In the genomic region with DNA sequence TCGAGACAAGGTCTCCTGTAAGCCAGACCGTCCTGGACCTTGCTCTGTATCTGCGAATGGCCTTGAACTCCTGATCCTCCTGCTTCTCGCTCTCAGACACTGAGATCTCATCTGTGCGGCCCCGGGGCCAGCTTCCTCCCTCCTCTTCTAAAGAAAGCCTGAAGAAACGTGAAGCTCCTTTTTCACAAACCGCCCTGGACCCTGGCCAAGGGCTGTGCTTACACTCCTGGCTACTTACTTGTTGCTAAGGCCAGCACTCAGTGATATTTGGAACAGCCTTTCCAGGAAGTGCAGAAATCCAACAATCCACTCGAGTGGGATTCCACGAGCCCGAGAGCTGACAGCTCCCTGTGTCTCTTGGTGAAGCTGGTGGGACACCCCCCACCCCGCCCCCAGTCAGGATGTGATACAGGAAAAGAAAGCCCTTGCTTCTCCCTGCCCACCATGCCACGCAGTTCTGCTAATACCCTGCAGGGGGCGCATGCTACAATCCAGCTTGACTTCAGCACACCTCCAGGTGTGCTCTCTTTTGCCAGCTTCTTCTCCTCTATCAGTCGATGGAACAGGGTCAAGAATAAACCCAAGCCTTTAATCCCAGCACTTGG, we compare ENCODE assay signal across 10 mouse cellular contexts. TPM values are rescaled to one million over a fixed set of nuclear protein-coding genes. Genes with fewer than 3 reads are reported as not detected.
A peak's percentile ranks its signal among the peaks of the same experiment; 100 is the strongest.
DNase-seq lines count a peak whose midpoint lies in the region; ATAC-seq and TF ChIP-seq lines count a peak whose summit lies in the region.
"Had no signal": no experiment of that assay in that cellular context is flagged by ENCODE, and none has a peak within 500 bp of the region (broad histone marks: within the 10 kb centered on the region; RNA-seq: fewer than 3 reads in every experiment).

No protein-coding gene starts in this region.

- TF ChIP-seq EP300 in ES-Bruce4 (IDR thresholded peaks at IDR 0.05; ENCODE audit: insufficient read depth, low read depth, low read length), result no peak

- no peaks in the 10 kb centered on the region for H3K27me3 ChIP-seq in intestine, postnatal 0 days (replicated peaks; ENCODE audit: control insufficient read depth, insufficient read depth, low read length)
- H3K27me3 ChIP-seq in intestine, embryonic 15.5 days (replicated peaks), result no peaks in the 10 kb centered on the region
- H3K27me3 ChIP-seq in ES-Bruce4 (ENCODE audit: control insufficient read depth, insufficient read depth, low read length, poor library complexity, severe bottlenecking), result no peaks in the 10 kb centered on the region
- H3K27me3 ChIP-seq in limb, embryonic 10.5 days (ENCODE audit: low read depth, poor library complexity, severe bottlenecking), result no peaks in the 10 kb centered on the region
- H3K27me3 ChIP-seq in neural tube, embryonic 11.5 days (ENCODE audit: control insufficient read depth, insufficient read depth, low read length), result no peaks in the 10 kb centered on the region
- H3K27me3 ChIP-seq: embryonic facial prominence, embryonic 15.5 days; neural tube, embryonic 13.5 days had no signal

- H3K27ac ChIP-seq in intestine, postnatal 0 days (ENCODE audit: low read depth, low read length), result no peak overlapping the region
- H3K27ac ChIP-seq in intestine, embryonic 15.5 days, result no peak overlapping the region
- no peak overlapping the region for H3K27ac ChIP-seq in ES-Bruce4 (ENCODE audit: insufficient read depth, low read length)
- H3K27ac ChIP-seq in limb, embryonic 10.5 days, result no peak overlapping the region
- H3K27ac ChIP-seq in neural tube, embryonic 11.5 days (ENCODE audit: low read depth, low read length), result no peak overlapping the region
- H3K27ac ChIP-seq: embryonic facial prominence, embryonic 15.5 days; neural tube, embryonic 13.5 days had no signal

- H3K9ac ChIP-seq in intestine, postnatal 0 days (ENCODE audit: low read depth, low read length), result no peak overlapping the region
- no peak overlapping the region for H3K9ac ChIP-seq in intestine, embryonic 15.5 days
- no peak overlapping the region for H3K9ac ChIP-seq in ES-Bruce4 (ENCODE audit: low read depth, poor library complexity, severe bottlenecking)
- no peak overlapping the region for H3K9ac ChIP-seq in neural tube, embryonic 11.5 days (ENCODE audit: low read length)
- H3K9ac ChIP-seq: embryonic facial prominence, embryonic 15.5 days; neural tube, embryonic 13.5 days had no signal

- peak; percentile 78 for TF ChIP-seq CTCF in intestine, postnatal 0 days (IDR thresholded peaks at IDR 0.05; ENCODE audit: low read depth)
- TF ChIP-seq CTCF in ES-Bruce4 (IDR thresholded peaks at IDR 0.05; ENCODE audit: low read depth, low read length), result peak; percentile 87

- peak overlapping the region; percentile 21; the same call in 1 of the 2 replicates for H3K4me2 ChIP-seq in intestine, postnatal 0 days (replicated peaks; ENCODE audit: low read depth)
- no peak overlapping the region for H3K4me2 ChIP-seq in intestine, embryonic 15.5 days (replicated peaks)
- H3K4me2 ChIP-seq in neural tube, embryonic 11.5 days (ENCODE audit: low read depth), result no peak overlapping the region
- H3K4me2 ChIP-seq: embryonic facial prominence, embryonic 15.5 days; neural tube, embryonic 13.5 days had no signal

- TF ChIP-seq POLR2A in ES-Bruce4 (IDR thresholded peaks at IDR 0.05; ENCODE audit: insufficient read depth, low read length), result no peak

- no peaks in the 10 kb centered on the region for H3K9me3 ChIP-seq in intestine, postnatal 0 days (ENCODE audit: control insufficient read depth)
- no peaks in the 10 kb centered on the region for H3K9me3 ChIP-seq in intestine, embryonic 15.5 days
- H3K9me3 ChIP-seq in ES-Bruce4 (replicated peaks; ENCODE audit: control insufficient read depth, insufficient read depth, low read length, poor library complexity, severe bottlenecking), result no peaks in the 10 kb centered on the region
- H3K9me3 ChIP-seq in limb, embryonic 10.5 days (replicated peaks), result no peaks in the 10 kb centered on the region
- H3K9me3 ChIP-seq in neural tube, embryonic 11.5 days (ENCODE audit: control insufficient read depth, low read length), result no peaks in the 10 kb centered on the region
- H3K9me3 ChIP-seq: embryonic facial prominence, embryonic 15.5 days; neural tube, embryonic 13.5 days had no signal

- DNase-seq in cerebellum, postnatal 10 days, result peak; percentile 66 to 69
- peak; percentile 41 for DNase-seq in heart, adult 8-10 months (ENCODE audit: low spot score)
- peak; percentile 59 for DNase-seq in limb, embryonic 10.5 days (ENCODE audit: low spot score)
- peak; percentile 39 for DNase-seq in neural tube, embryonic 11.5 days (ENCODE audit: low spot score)
- DNase-seq in Muller cell, postnatal 12 days (ENCODE audit: inconsistent ontology term), result no peak

- no peak overlapping the region for H3K4me3 ChIP-seq in intestine, postnatal 0 days (ENCODE audit: low read depth, low read length)
- H3K4me3 ChIP-seq in intestine, embryonic 15.5 days (replicated peaks), result no peak overlapping the region
- no peak overlapping the region for H3K4me3 ChIP-seq in ES-Bruce4 (ENCODE audit: low read depth, low read length)
- no peak overlapping the region for H3K4me3 ChIP-seq in limb, embryonic 10.5 days
- H3K4me3 ChIP-seq in neural tube, embryonic 11.5 days (ENCODE audit: low read depth, low read length), result no peak overlapping the region
- H3K4me3 ChIP-seq: embryonic facial prominence, embryonic 15.5 days; neural tube, embryonic 13.5 days had no signal

- WGBS in intestine, postnatal 0 days, result 25% methylated on average over 15 of the region's 15 CpGs
- 27% methylated on average over 15 of the region's 15 CpGs for WGBS in intestine, embryonic 15.5 days
- 43% methylated on average over 15 of the region's 15 CpGs for WGBS in limb, embryonic 10.5 days
- 43% methylated on average over 15 of the region's 15 CpGs for WGBS in neural tube, embryonic 11.5 days

- H3K4me1 ChIP-seq in intestine, postnatal 0 days (replicated peaks; ENCODE audit: control insufficient read depth, insufficient read depth, low read length), result no peaks in the 10 kb centered on the region
- H3K4me1 ChIP-seq in intestine, embryonic 15.5 days (replicated peaks), result 0 out of 2 replicates have a peak, but pooled peaks cover 3% of the 10 kb centered on the region
- H3K4me1 ChIP-seq in ES-Bruce4 (ENCODE audit: control insufficient read depth, insufficient read depth, low read length), result peaks cover 2% of the 10 kb centered on the region
- peaks cover 17% of the 10 kb centered on the region for H3K4me1 ChIP-seq in limb, embryonic 10.5 days
- no peaks in the 10 kb centered on the region for H3K4me1 ChIP-seq in neural tube, embryonic 11.5 days (ENCODE audit: control insufficient read depth, insufficient read depth, low read length)

- no peaks in the 10 kb centered on the region for H3K36me3 ChIP-seq in intestine, postnatal 0 days (ENCODE audit: control insufficient read depth, insufficient read depth)
- H3K36me3 ChIP-seq in intestine, embryonic 15.5 days, result no peaks in the 10 kb centered on the region
- H3K36me3 ChIP-seq in ES-Bruce4 (ENCODE audit: control insufficient read depth, insufficient read depth, low read length, poor library complexity, severe bottlenecking), result no peaks in the 10 kb centered on the region
- no peaks in the 10 kb centered on the region for H3K36me3 ChIP-seq in limb, embryonic 10.5 days
- H3K36me3 ChIP-seq in neural tube, embryonic 11.5 days (ENCODE audit: control insufficient read depth, insufficient read depth, low read length), result no peaks in the 10 kb centered on the region
- H3K36me3 ChIP-seq: embryonic facial prominence, embryonic 15.5 days; neural tube, embryonic 13.5 days had no signal

- ATAC-seq in intestine, postnatal 0 days, result no peak
- no peak for ATAC-seq in intestine, embryonic 15.5 days
- ATAC-seq in neural tube, embryonic 11.5 days (ENCODE audit: insufficient read depth, low FRiP score, low TSS enrichment), result no peak

RNA-seq across cellular contexts. Expression of a gene that starts 19.9 kb away (rescaled TPM):
- polyA plus RNA-seq in intestine, postnatal 0 days (2015; fragmentation: Nextera tagmentation; extraction: Ambion mirVana), result 6.6 and 9.1 TPM in 2 replicates
- polyA plus RNA-seq in intestine, embryonic 15.5 days (2015; fragmentation: Nextera tagmentation; extraction: Ambion mirVana), result 21.6 and 23.8 TPM in 2 replicates
- 38.5 and 40.5 TPM in 2 replicates for polyA plus RNA-seq in ES-Bruce4 (2011; ENCODE audit: insufficient read depth, insufficient read length, low read depth, missing spikeins)
- total RNA-seq in heart, adult 8-10 months (2022), result 1 to 10 TPM; 6.4 to 7.6 (median 6.7) TPM
- 26.4 and 29.5 TPM in 2 replicates for polyA plus RNA-seq in limb, embryonic 10.5 days (2016; fragmentation: Nextera tagmentation; extraction: Ambion mirVana)
- 17.7 and 26.7 TPM in 2 replicates for polyA plus RNA-seq in neural tube, embryonic 11.5 days (2014; fragmentation: Nextera tagmentation; extraction: Ambion mirVana)
